Mouse (Mus musculus): ENCODE measurements around the gene Iba57.

DNA sequence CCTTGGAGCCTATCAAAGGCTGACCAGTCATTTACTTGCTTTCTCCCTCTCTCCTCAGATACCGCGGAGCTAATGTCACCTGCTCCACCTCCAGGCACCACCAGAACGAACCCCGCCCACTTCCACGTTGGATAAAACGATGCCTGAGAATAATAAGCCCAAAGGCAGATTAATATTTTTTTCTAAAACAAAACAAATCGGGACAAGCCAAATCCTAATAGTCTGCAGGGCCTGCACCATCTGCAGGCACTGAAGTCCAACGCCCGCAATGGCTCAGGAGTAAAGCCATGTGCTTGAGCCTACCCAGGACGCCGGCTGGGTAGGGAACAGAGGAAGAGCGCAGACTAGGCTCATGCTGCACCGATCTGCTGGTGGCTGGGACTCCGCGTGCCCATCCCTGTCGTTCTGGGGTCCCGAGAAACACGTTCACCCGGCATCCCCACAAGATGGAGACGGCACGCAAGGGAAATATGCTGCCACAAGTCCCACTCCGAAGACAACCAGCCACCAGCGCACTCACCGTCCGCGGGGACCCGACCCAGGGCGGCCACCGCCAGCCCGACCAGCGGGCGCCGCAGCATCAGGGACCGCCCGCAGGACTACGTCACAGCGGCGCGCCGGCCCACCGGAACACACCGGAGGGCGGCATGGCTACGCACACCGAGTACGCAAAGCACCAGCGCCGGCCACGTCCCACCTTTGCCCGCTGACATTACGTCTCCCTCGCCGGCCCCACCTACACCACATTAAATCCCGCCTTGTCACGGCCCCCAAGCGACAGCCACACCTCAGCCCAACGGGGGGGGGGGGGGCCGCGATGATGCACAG, 27.9 kb upstream of the Iba57 start:
- no peak for TF ChIP-seq EP300 (optimal IDR thresholded peaks at IDR 0.05)
- 0 out of 2 replicates have a peak, but pooled peaks have one; percentile 2 for TF ChIP-seq CTCF (IDR thresholded peaks at IDR 0.05; ENCODE audit: low read depth)

Measured in stomach, postnatal 0 days (tissue).